Mouse (Mus musculus): ENCODE results near the gene Aatf. TPM values are rescaled to one million over a fixed set of nuclear protein-coding genes. Genes with fewer than 3 reads are reported as not detected.

Aatf gene
- polyA plus RNA-seq, 1 experiment from 2014 or later = 39.9 TPM

- Histone ChIP-seq H3K9me3 (ENCODE audit: control insufficient read depth, low read length) (no peaks in the 10 kb centered on the region), H3K4me2 (ENCODE audit: low read depth, low read length) (no peak overlapping the region), H3K4me1 (ENCODE audit: control insufficient read depth, insufficient read depth, low read length) (peaks cover 8% of the 10 kb centered on the region), H3K27ac (replicated peaks; ENCODE audit: low read depth, low read length) (no peak overlapping the region), H3K4me3 (ENCODE audit: low read depth, low read length) (no peak overlapping the region), H3K27me3 (replicated peaks; ENCODE audit: control insufficient read depth, insufficient read depth, low read length) (peaks cover 92% of the 10 kb centered on the region), H3K36me3 (ENCODE audit: control insufficient read depth, insufficient read depth, low read length) (no peaks in the 10 kb centered on the region), H3K9ac (ENCODE audit: low read depth, low read length) (no peak overlapping the region)
- WGBS = 7% methylated on average over 14 of the region's 14 CpGs
- DNase-seq (ENCODE audit: low spot score) (peak; percentile 81), ATAC-seq (ENCODE audit: low read depth) (peak; percentile 34; the same call in 1 of the 2 replicates)
Measured at GRCm38 (mm10) chr11:84529797-84530703, 16.7 kb upstream of the Aatf start.

DNA sequence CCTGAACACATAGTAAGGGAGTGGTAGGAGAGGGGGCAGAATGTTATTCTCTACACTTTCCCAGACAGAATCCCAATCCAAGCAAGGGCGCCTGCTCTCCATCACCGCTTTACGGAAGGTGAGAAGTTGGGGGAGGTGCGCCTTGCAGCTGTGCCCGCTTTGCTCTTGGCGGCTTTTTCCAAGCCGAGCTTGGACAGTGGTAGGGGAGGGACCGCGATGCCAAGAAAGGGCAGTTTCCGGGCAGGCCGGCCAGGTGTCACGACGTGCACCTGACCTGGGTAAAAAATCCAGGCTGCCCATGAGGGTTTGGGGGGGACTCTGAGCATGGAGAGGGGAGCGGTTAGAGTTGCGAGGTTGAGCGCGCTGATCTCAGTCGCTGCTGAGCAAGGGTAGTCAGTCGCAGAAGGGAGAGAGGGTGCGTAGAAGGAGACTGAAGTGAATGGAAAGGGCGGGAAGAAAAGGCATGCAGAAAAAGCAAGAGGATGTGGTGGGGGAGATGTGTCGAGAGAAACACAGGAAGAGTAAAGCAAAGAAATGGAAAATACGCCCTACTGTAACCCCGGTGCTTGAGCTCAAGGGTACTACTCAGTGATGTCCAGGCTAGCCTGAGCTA, 15.9 kb upstream of the Aatf start:
- peaks cover 96% of the 10 kb centered on the region for H3K27me3 ChIP-seq (replicated peaks; ENCODE audit: control insufficient read depth, insufficient read depth, low read length)
- DNase-seq (ENCODE audit: low spot score) (no peak), ATAC-seq (ENCODE audit: low read depth) (no peak)
- no peak overlapping the region for H3K27ac ChIP-seq (replicated peaks; ENCODE audit: low read depth, low read length)
- peak overlapping the region; percentile 5; the same call in 1 of the 2 replicates for H3K4me2 ChIP-seq (ENCODE audit: low read depth, low read length)
- H3K36me3 ChIP-seq (ENCODE audit: control insufficient read depth, insufficient read depth, low read length) = no peaks in the 10 kb centered on the region
- H3K4me3 ChIP-seq (ENCODE audit: low read depth, low read length) = no peak overlapping the region
- peaks cover 12% of the 10 kb centered on the region for H3K4me1 ChIP-seq (ENCODE audit: control insufficient read depth, insufficient read depth, low read length)
- 2% methylated on average over 24 of the region's 24 CpGs for WGBS
- H3K9me3 ChIP-seq (ENCODE audit: control insufficient read depth, low read length) = no peaks in the 10 kb centered on the region
- no peak overlapping the region for H3K9ac ChIP-seq (ENCODE audit: low read depth, low read length)

DNA sequence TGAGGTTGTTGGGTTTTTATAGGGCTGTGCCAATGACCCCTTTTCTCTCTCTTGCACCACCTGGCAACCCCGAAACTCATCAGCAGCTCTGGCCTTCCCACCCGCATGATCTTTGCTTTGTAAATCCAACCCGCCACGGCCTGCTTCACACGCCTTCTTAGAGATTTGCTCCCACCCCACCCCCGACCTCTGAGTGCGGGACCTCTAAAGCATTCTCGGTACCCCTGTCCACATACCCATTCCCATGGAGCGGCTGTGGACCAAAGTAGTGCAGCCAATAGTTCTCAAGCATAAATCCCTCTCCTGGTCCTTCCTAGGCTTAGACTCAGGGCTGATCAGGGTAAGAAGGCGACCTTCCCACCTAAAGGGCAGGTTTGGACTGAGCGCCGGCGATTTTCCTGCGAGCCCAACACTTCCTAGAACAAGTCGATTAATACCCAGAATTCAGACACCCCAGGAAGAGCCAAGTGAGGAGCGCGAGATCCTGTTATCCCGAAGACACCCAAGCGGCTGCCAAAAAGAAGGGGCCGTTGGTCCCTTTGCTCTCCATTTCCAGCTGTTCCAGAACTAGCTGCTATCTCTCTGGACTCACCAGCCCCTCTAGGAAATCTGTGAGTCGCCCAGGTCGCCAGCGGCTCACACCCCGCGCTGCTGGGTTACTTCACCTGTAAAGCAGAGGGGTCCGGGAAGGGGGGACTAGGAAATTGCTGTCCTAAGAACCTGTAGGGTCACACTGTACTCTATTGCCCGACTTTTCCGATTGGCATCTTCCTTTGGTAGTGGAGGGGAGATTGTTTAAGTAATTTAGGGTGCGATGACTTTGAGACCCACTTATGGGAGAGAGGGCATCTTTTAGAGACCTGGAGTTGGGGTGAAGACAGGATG, 13.9 kb upstream of the Aatf start:
- H3K4me1 ChIP-seq (ENCODE audit: control insufficient read depth, insufficient read depth, low read length) = peaks cover 12% of the 10 kb centered on the region
- whole genome bisulfite sequencing = 2% methylated on average over 29 of the region's 29 CpGs
- ATAC-seq (ENCODE audit: low read depth) = no peak

GRCm38 (mm10) chr11:84526451-84526850, 13.1 kb upstream of the Aatf start:
- WGBS = under 1% methylated on average over 10 of the region's 10 CpGs
- Histone ChIP-seq H3K4me1 (ENCODE audit: control insufficient read depth, insufficient read depth, low read length) (peaks cover 12% of the 10 kb centered on the region), H3K4me3 (ENCODE audit: low read depth, low read length) (peak overlapping the region; percentile 47), H3K9ac (ENCODE audit: low read depth, low read length) (no peak overlapping the region), H3K27ac (replicated peaks; ENCODE audit: low read depth, low read length) (no peak overlapping the region), H3K36me3 (ENCODE audit: control insufficient read depth, insufficient read depth, low read length) (no peaks in the 10 kb centered on the region), H3K27me3 (replicated peaks; ENCODE audit: control insufficient read depth, insufficient read depth, low read length) (peaks cover 96% of the 10 kb centered on the region), H3K4me2 (ENCODE audit: low read depth, low read length) (peak overlapping the region; percentile 82), H3K9me3 (ENCODE audit: control insufficient read depth, low read length) (no peaks in the 10 kb centered on the region)
- DNase-seq (ENCODE audit: low spot score) (no peak), ATAC-seq (ENCODE audit: low read depth) (no peak)

More for the DNA sequence above, 13.9 kb upstream of the Aatf start:
- H3K27me3 ChIP-seq (replicated peaks; ENCODE audit: control insufficient read depth, insufficient read depth, low read length) = peaks cover 96% of the 10 kb centered on the region
- H3K9me3 ChIP-seq (ENCODE audit: control insufficient read depth, low read length) = no peaks in the 10 kb centered on the region
- H3K4me3 ChIP-seq (ENCODE audit: low read depth, low read length) = no peak overlapping the region
- no peak overlapping the region for H3K27ac ChIP-seq (replicated peaks; ENCODE audit: low read depth, low read length)
- H3K36me3 ChIP-seq (ENCODE audit: control insufficient read depth, insufficient read depth, low read length) = no peaks in the 10 kb centered on the region
- no peak overlapping the region for H3K4me2 ChIP-seq (ENCODE audit: low read depth, low read length)
- no peak for DNase-seq (ENCODE audit: low spot score)
- H3K9ac ChIP-seq (ENCODE audit: low read depth, low read length) = no peak overlapping the region

DNA sequence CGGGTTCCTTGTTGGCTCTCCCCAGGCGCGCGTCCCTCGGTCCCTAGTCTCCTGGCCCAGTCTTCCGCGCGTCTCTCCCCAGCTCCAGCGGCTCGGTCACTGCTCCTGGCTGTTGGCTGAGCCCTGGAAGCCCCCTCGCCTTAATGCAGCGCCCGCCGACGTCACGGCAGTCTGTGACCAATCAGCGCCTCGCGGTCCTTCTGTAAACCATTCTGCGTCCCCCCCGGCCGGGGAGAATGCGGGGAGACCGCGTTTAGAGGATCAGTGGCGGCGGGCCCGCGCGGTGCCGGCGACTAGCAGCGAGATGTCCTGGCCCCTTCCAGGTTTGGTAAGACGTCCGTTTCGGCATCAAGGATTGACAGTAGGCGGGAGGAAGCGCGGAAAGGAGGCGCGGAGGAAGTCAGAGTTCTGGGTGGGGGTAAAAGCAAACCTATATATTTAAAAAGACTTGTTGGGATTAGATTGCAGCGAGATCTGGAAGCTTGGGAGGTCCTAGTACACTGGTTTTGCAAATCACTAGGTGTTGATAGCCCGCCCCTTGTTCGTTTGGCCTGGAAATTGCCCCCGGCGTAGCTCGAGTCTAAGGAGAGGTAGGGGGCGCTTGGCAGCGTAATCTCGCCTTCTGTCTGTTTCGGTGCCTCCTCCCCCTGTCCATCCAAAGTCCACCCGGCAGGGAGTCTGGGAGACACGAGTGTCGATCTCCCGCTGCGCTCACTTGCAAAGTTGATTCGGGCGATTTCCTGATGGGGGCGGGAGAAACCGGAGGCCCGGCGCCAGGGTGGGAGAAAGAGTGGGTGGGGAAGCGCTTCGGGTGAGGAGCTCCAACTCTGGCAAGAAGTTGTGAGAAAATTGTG, 12.3 kb upstream of the Aatf start, which contains the start of gene Lhx1:
Lhx1 (minus strand) TSS at position 115 of the 854 bp plus-strand sequence.
- peak within 1 kb of the TSS; percentile 82 for H3K4me2 ChIP-seq (ENCODE audit: low read depth, low read length)
- no peaks in the 10 kb centered on the region for H3K36me3 ChIP-seq (ENCODE audit: control insufficient read depth, insufficient read depth, low read length)
- peaks cover 12% of the 10 kb centered on the region for H3K4me1 ChIP-seq (ENCODE audit: control insufficient read depth, insufficient read depth, low read length)
- peak; percentile 42; the same call in 1 of the 2 replicates for ATAC-seq (ENCODE audit: low read depth)
- peak; percentile 52 for DNase-seq (ENCODE audit: low spot score)
- under 1% methylated on average over 55 of the region's 64 CpGs for WGBS
- H3K9me3 ChIP-seq (ENCODE audit: control insufficient read depth, low read length) = no peaks in the 10 kb centered on the region
- peak within 1 kb of the TSS; percentile 25 for H3K9ac ChIP-seq (ENCODE audit: low read depth, low read length)
- peak within 1 kb of the TSS; percentile 47 for H3K4me3 ChIP-seq (ENCODE audit: low read depth, low read length)
- H3K27ac ChIP-seq (replicated peaks; ENCODE audit: low read depth, low read length) = no peak within 1 kb of the TSS
- H3K27me3 ChIP-seq (replicated peaks; ENCODE audit: control insufficient read depth, insufficient read depth, low read length) = peaks cover 96% of the 10 kb centered on the region

DNA sequence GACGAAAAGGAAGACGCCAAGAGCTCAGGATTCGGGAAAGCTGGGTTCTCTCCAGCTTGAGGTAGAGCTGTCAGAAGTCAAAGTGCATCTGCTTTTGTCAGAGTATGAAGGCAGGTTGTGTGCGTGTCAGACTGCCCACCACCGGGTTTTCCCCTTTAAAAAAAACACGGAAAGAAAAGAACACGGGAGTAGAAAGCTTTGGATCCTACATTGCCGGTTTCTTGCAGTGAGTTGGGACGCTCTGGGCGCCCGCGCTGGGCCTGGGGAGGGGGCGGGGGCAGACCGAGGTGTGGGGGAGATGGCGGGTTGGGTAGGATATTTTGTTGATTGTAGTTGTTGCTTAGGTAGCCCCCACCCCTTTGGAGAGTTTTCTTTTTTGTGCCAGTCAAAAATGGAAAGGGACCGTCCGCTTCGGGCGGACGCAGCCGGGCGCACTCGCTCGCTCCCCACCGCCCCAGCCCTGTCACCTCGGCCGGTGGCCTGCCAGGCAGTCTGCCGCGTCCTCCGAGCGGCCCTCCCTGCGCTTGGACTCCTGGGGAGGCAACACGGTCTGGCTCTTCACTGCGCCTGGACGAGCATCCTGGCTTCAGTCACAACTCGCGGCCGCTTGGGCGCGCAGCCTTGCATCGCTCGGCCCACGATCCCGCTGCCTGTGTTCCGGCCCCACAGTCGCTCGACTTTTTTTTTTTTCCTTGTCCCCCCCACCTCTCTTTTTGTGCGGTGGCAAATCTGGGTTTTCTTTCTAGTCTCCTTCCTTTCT, 11.4 kb upstream of the Aatf start:
- DNase-seq (ENCODE audit: low spot score) (no peak), ATAC-seq (ENCODE audit: low read depth) (no peak; the same call in 1 of the 2 replicates)
- no peaks in the 10 kb centered on the region for H3K36me3 ChIP-seq (ENCODE audit: control insufficient read depth, insufficient read depth, low read length)
- no peak overlapping the region for H3K27ac ChIP-seq (replicated peaks; ENCODE audit: low read depth, low read length)
- no peaks in the 10 kb centered on the region for H3K9me3 ChIP-seq (ENCODE audit: control insufficient read depth, low read length)
- peaks cover 96% of the 10 kb centered on the region for H3K27me3 ChIP-seq (replicated peaks; ENCODE audit: control insufficient read depth, insufficient read depth, low read length)
- 0% methylated on average over 33 of the region's 48 CpGs for WGBS
- H3K4me3 ChIP-seq (ENCODE audit: low read depth, low read length) = peak overlapping the region; percentile 47
- peaks cover 12% of the 10 kb centered on the region for H3K4me1 ChIP-seq (ENCODE audit: control insufficient read depth, insufficient read depth, low read length)
- H3K9ac ChIP-seq (ENCODE audit: low read depth, low read length) = no peak overlapping the region
- H3K4me2 ChIP-seq (ENCODE audit: low read depth, low read length) = peak overlapping the region; percentile 82

DNA sequence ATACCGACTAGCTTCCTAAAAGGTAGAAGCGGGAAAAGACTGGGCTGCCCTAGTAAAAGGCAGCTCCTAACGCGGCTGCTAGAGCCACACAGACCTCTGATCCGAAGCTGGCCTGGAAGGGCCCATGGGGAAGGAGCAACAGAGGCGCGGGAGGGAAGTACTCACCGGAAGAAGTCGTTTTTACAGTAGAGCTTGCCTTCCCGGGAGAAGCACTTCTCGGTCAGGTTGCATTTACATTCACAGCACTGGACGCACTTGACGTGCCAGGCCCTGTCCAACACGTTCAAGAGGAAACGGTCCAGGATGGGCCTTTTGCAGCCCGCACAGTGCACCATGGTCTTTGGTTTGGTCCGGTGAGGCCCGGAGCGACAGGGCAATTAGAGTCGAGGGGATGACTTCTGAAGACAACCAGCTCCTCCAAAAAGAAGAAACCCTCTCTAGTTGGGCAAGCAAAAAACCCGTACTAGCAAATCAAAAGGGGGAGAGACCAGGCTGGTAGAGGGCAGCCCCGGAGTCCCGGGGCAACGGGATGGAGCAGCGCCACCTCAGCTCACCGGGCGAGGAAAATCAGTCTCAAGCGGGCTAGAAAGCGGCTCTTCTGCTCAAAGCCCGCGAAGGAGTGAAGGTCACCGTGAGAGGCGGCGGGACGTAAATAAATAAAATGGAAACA, 10.7 kb upstream of the Aatf start:
- H3K9me3 ChIP-seq (ENCODE audit: control insufficient read depth, low read length) = no peaks in the 10 kb centered on the region
- no peak overlapping the region for H3K27ac ChIP-seq (replicated peaks; ENCODE audit: low read depth, low read length)
- ATAC-seq (ENCODE audit: low read depth) (no peak), DNase-seq (ENCODE audit: low spot score) (no peak)
- WGBS = under 1% methylated on average over 35 of the region's 35 CpGs
- peak overlapping the region; percentile 82; the same call in 1 of the 2 replicates for H3K4me2 ChIP-seq (ENCODE audit: low read depth, low read length)
- peaks cover 96% of the 10 kb centered on the region for H3K27me3 ChIP-seq (replicated peaks; ENCODE audit: control insufficient read depth, insufficient read depth, low read length)
- H3K9ac ChIP-seq (ENCODE audit: low read depth, low read length) = no peak overlapping the region
- no peaks in the 10 kb centered on the region for H3K36me3 ChIP-seq (ENCODE audit: control insufficient read depth, insufficient read depth, low read length)
- H3K4me1 ChIP-seq (ENCODE audit: control insufficient read depth, insufficient read depth, low read length) = peaks cover 7% of the 10 kb centered on the region
- peak overlapping the region; percentile 47 for H3K4me3 ChIP-seq (ENCODE audit: low read depth, low read length)

Measured in embryonic facial prominence, embryonic 14.5 days (tissue).